Mouse (Mus musculus): ENCODE measurements around the gene Rgs16. TPM values are rescaled to one million over a fixed set of nuclear protein-coding genes. Genes with fewer than 3 reads are reported as not detected.

The Rgs16 gene
- polyA plus RNA-seq, 1 experiment, result 2.8 TPM

DNA sequence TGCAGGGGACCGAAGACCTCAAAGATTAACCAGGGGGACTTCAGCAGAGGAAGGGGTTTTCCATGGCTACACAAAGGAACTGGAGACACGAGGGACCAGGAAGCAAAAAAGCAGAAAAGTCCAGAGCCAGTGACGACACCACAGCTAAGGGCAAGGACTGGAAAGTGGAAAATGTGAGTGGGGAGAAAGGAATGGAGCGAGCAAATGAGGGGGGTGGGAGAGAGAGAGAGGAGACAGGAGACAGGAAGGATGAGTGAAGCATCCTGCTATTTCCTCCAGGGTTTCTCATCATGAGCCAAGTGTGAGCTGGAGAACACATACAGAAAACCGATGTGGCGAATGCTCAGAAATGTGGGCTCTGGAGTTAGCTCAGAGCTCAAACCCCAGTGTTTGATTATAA is 4.1 kb upstream of the Rgs16 start:
- H3K27me3 ChIP-seq (ENCODE audit: control insufficient read depth, insufficient read depth, insufficient read length), result no peaks in the 10 kb centered on the region
- no peaks in the 10 kb centered on the region for H3K79me2 ChIP-seq (ENCODE audit: control insufficient read depth, insufficient read depth)
- H3K36me3 ChIP-seq (ENCODE audit: control insufficient read depth, insufficient read depth), result no peaks in the 10 kb centered on the region
- no peaks in the 10 kb centered on the region for H3K79me3 ChIP-seq (ENCODE audit: low read depth)
- TF ChIP-seq MYOD1 (IDR thresholded peaks at IDR 0.05; ENCODE audit: control insufficient read depth, insufficient read length, low read depth) (no peak), MYOG (IDR thresholded peaks at IDR 0.05; ENCODE audit: control insufficient read depth, extremely low read depth, insufficient read length) (no peak), CEBPB (IDR thresholded peaks at IDR 0.05; ENCODE audit: low read depth) (no peak), CTCF (IDR thresholded peaks at IDR 0.05; ENCODE audit: control insufficient read depth, insufficient read depth, insufficient read length) (no peak), FOSL1 (IDR thresholded peaks at IDR 0.05; ENCODE audit: insufficient read depth, low read length, poor library complexity, severe bottlenecking) (no peak), USF1 (IDR thresholded peaks at IDR 0.05; ENCODE audit: low read depth) (no peak), MAX (IDR thresholded peaks at IDR 0.05) (no peak)
- no peak overlapping the region for H3K4me3 ChIP-seq (ENCODE audit: insufficient read depth, poor library complexity, severe bottlenecking)
- no peak overlapping the region for H3ac ChIP-seq (ENCODE audit: control insufficient read depth, insufficient read length, low read depth)

DNA sequence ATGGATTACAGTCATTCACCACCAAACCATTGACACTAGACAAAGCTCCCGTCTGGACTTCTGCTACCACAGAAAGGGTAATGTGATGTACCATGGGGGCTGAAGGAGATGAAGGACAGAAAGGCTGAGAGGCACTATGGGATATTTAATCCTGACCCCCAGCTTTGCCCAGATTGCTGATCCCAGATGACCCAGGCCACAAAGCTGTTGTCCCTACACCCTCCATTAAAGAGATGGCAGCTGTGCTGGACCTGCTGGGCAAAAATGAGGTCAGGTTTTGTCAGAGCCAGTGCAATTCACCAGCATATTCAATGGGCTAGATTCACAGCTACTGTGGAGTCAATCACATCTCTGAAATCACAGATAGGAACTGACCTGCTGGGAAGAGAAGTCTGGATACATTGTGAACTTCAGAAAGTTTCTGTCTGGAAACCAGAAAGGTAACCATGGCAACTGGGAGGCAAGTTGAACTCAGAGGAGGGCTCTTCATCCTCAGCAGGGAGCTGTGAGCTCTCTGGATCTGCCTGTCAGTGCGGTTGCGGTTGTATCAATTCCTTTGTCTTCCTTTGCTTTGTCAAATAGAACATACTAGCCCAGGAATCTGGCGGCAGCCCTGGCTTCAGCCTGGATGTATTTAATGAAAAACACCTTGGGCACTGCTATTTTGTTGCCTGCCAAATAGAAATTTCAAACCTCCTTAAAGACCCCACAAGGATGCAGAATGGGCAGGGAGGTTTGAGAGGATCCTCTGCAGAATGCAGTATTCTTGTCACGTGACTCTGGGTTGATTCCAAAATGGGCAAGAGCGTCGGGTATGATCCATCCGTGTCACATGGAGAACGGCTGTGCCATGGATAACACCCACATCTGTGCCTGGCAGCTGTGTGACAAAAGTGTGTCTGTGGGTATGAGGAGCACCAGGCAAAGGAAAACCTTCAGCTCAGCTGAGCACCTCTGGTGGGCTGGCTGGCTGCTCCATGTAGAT is 2.8 kb upstream of the Rgs16 start:
- no peak overlapping the region for H3K4me3 ChIP-seq (ENCODE audit: insufficient read depth, poor library complexity, severe bottlenecking)
- H3K36me3 ChIP-seq (ENCODE audit: control insufficient read depth, insufficient read depth), result no peaks in the 10 kb centered on the region
- TF ChIP-seq USF1 (IDR thresholded peaks at IDR 0.05; ENCODE audit: low read depth) (no peak), CTCF (IDR thresholded peaks at IDR 0.05; ENCODE audit: control insufficient read depth, insufficient read depth, insufficient read length) (no peak), MAX (IDR thresholded peaks at IDR 0.05) (no peak), MYOG (IDR thresholded peaks at IDR 0.05; ENCODE audit: control insufficient read depth, extremely low read depth, insufficient read length) (no peak), CEBPB (IDR thresholded peaks at IDR 0.05; ENCODE audit: low read depth) (no peak), MYOD1 (IDR thresholded peaks at IDR 0.05; ENCODE audit: control insufficient read depth, insufficient read length, low read depth) (no peak), FOSL1 (IDR thresholded peaks at IDR 0.05; ENCODE audit: insufficient read depth, low read length, poor library complexity, severe bottlenecking) (no peak)
- no peaks in the 10 kb centered on the region for H3K79me2 ChIP-seq (ENCODE audit: control insufficient read depth, insufficient read depth)
- H3ac ChIP-seq (ENCODE audit: control insufficient read depth, insufficient read length, low read depth), result no peak overlapping the region
- H3K79me3 ChIP-seq (ENCODE audit: low read depth), result no peaks in the 10 kb centered on the region
- no peaks in the 10 kb centered on the region for H3K27me3 ChIP-seq (ENCODE audit: control insufficient read depth, insufficient read depth, insufficient read length)

DNA sequence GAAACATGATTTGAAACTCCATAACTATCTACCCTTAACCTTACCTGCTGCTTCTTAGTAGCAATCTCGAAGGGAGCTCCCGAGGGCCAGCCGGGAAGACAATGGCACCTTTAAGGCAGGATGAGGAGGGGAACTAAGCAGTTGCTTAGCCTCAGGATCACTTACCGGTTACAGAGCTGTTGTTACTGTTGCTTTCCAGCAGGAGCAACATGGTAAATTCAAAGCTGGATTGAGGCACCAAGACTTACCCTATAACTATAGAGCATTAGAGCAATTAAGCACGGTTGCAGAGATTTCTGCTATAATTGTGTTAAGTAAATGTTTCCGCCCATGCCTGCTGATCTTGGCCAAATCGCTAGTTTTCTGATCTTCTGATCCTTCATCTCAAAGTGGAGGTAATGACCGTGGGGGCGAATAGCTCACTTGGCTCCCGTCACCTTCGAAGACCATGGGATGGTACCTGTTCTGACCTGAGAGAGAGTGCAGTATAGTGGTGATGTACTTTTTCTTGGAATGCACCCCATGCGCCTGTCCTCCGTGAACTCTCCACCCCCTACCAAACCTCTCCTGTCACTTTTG is 623 bp upstream of the Rgs16 start:
- H3K4me3 ChIP-seq (ENCODE audit: insufficient read depth, poor library complexity, severe bottlenecking), result no peak overlapping the region
- no peaks in the 10 kb centered on the region for H3K27me3 ChIP-seq (ENCODE audit: control insufficient read depth, insufficient read depth, insufficient read length)
- no peaks in the 10 kb centered on the region for H3K36me3 ChIP-seq (ENCODE audit: control insufficient read depth, insufficient read depth)
- no peak overlapping the region for H3ac ChIP-seq (ENCODE audit: control insufficient read depth, insufficient read length, low read depth)
- no peak for TF ChIP-seq MYOD1 (IDR thresholded peaks at IDR 0.05; ENCODE audit: control insufficient read depth, insufficient read length, low read depth)
- TF ChIP-seq MAX (IDR thresholded peaks at IDR 0.05), result no peak
- TF ChIP-seq FOSL1 (IDR thresholded peaks at IDR 0.05; ENCODE audit: insufficient read depth, low read length, poor library complexity, severe bottlenecking), result no peak
- TF ChIP-seq CTCF (IDR thresholded peaks at IDR 0.05; ENCODE audit: control insufficient read depth, insufficient read depth, insufficient read length), result no peak
- no peak for TF ChIP-seq USF1 (IDR thresholded peaks at IDR 0.05; ENCODE audit: low read depth)
- TF ChIP-seq CEBPB (IDR thresholded peaks at IDR 0.05; ENCODE audit: low read depth), result no peak
- no peak for TF ChIP-seq MYOG (IDR thresholded peaks at IDR 0.05; ENCODE audit: control insufficient read depth, extremely low read depth, insufficient read length)
- no peaks in the 10 kb centered on the region for H3K79me3 ChIP-seq (ENCODE audit: low read depth)
- H3K79me2 ChIP-seq (ENCODE audit: control insufficient read depth, insufficient read depth), result no peaks in the 10 kb centered on the region

DNA sequence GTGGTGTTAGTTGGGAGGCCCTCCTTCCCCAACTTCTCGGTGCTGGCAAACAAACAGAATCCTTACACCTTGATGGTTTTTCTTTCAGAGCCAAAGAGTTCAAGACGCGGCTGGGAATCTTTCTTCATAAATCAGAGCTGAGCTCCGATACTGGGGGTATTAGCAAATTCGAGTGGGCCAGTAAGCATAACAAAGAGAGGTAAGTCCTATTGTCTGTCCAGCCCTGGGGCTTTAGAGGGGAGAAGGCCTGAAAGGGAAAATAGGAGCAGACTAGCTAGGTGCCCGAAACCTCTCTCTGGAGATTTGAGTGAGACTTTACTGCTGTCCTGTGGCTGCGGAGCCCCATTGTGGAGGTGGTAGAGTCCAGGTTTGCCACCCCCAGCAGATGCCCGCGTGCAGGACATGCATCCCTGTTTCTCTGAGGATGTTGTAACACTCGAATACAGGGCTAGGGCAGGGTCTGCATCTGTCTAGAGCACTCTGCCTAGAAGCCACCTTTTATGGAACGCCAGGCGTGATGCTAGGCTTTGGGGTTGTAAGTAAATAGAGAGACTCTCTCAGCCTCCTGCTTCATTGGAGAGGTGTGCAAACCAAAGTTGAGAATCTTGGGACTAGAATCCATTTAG is 739 bp downstream of the Rgs16 start:
- TF ChIP-seq USF1 (IDR thresholded peaks at IDR 0.05; ENCODE audit: low read depth), result no peak
- no peak for TF ChIP-seq CEBPB (IDR thresholded peaks at IDR 0.05; ENCODE audit: low read depth)
- TF ChIP-seq FOSL1 (IDR thresholded peaks at IDR 0.05; ENCODE audit: insufficient read depth, low read length, poor library complexity, severe bottlenecking), result no peak
- TF ChIP-seq MAX (IDR thresholded peaks at IDR 0.05), result no peak
- TF ChIP-seq MYOG (IDR thresholded peaks at IDR 0.05; ENCODE audit: control insufficient read depth, extremely low read depth, insufficient read length), result no peak
- TF ChIP-seq CTCF (IDR thresholded peaks at IDR 0.05; ENCODE audit: control insufficient read depth, insufficient read depth, insufficient read length), result no peak
- TF ChIP-seq MYOD1 (IDR thresholded peaks at IDR 0.05; ENCODE audit: control insufficient read depth, insufficient read length, low read depth), result no peak

DNA sequence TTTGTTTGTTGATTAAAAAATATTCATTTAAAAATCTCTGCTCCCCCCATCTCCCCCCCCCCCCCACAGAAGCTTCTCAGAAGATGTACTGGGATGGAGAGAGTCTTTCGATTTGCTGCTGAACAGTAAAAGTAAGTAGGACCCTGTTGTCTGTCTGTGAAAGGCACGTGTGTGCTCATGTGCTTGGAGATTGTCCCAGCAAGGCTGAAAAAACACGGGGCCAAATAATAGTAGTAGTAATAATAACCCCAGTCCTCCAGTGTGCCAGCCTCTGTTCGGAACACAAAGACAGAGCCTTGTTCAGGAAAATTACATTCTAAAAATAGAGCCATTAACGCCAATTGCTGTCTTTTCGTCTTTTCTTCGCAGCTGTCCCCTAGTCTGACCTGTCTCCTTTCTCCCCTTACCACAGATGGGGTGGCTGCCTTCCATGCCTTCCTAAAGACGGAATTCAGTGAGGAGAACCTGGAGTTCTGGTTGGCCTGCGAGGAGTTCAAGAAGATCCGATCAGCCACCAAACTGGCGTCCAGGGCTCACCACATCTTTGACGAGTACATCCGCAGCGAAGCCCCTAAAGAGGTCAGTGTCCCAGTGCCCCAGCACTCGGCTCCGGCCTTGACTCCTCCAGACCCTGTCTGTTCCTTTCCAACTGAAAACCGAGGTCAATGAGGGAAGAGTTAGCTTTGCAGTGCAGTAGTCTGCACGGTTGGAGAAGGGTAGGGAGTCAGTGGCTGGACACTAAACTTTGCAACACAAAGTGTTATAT is 1.6 kb downstream of the Rgs16 start:
- Histone ChIP-seq H3ac (ENCODE audit: control insufficient read depth, insufficient read length, low read depth) (no peak overlapping the region), H3K79me3 (ENCODE audit: low read depth) (no peaks in the 10 kb centered on the region), H3K36me3 (ENCODE audit: control insufficient read depth, insufficient read depth) (no peaks in the 10 kb centered on the region), H3K27me3 (ENCODE audit: control insufficient read depth, insufficient read depth, insufficient read length) (no peaks in the 10 kb centered on the region), H3K4me3 (ENCODE audit: insufficient read depth, poor library complexity, severe bottlenecking) (no peak overlapping the region), H3K79me2 (ENCODE audit: control insufficient read depth, insufficient read depth) (no peaks in the 10 kb centered on the region)
- no peak for TF ChIP-seq MAX (IDR thresholded peaks at IDR 0.05)
- TF ChIP-seq FOSL1 (IDR thresholded peaks at IDR 0.05; ENCODE audit: insufficient read depth, low read length, poor library complexity, severe bottlenecking), result no peak
- no peak for TF ChIP-seq CTCF (IDR thresholded peaks at IDR 0.05; ENCODE audit: control insufficient read depth, insufficient read depth, insufficient read length)
- no peak for TF ChIP-seq CEBPB (IDR thresholded peaks at IDR 0.05; ENCODE audit: low read depth)
- no peak for TF ChIP-seq MYOG (IDR thresholded peaks at IDR 0.05; ENCODE audit: control insufficient read depth, extremely low read depth, insufficient read length)
- no peak for TF ChIP-seq MYOD1 (IDR thresholded peaks at IDR 0.05; ENCODE audit: control insufficient read depth, insufficient read length, low read depth)
- TF ChIP-seq USF1 (IDR thresholded peaks at IDR 0.05; ENCODE audit: low read depth), result no peak

More for the DNA sequence above, 739 bp downstream of the Rgs16 start:
- H3ac ChIP-seq (ENCODE audit: control insufficient read depth, insufficient read length, low read depth), result peak overlapping the region; percentile 50
- H3K27me3 ChIP-seq (ENCODE audit: control insufficient read depth, insufficient read depth, insufficient read length), result no peaks in the 10 kb centered on the region
- H3K79me2 ChIP-seq (ENCODE audit: control insufficient read depth, insufficient read depth), result no peaks in the 10 kb centered on the region
- peak overlapping the region; percentile 31 for H3K4me3 ChIP-seq (ENCODE audit: insufficient read depth, poor library complexity, severe bottlenecking)
- no peaks in the 10 kb centered on the region for H3K79me3 ChIP-seq (ENCODE audit: low read depth)
- H3K36me3 ChIP-seq (ENCODE audit: control insufficient read depth, insufficient read depth), result no peaks in the 10 kb centered on the region

All from C2C12 (cell line).